Mouse (Mus musculus): Measurements from ENCODE around the gene Rasgef1b. TPM values are rescaled to one million over a fixed set of nuclear protein-coding genes. Genes with fewer than 3 reads are reported as not detected.

Rasgef1b gene
- 14.9 and 16.3 TPM in 2 replicates for polyA plus RNA-seq (2015; fragmentation: Nextera tagmentation; extraction: Ambion mirVana)

- Histone ChIP-seq H3K36me3 (no peaks in the 10 kb centered on the region), H3K9ac (peak within 1 kb of the TSS; percentile 61), H3K4me1 (peaks cover 26% of the 10 kb centered on the region), H3K27ac (peak within 1 kb of the TSS; percentile 59), H3K27me3 (peaks cover 12% of the 10 kb centered on the region; the same call in 1 of the 2 replicates), H3K9me3 (no peaks in the 10 kb centered on the region), H3K4me3 (peak within 1 kb of the TSS; percentile 73), H3K4me2 (peak within 1 kb of the TSS; percentile 97)
- peak; percentile 83 for ATAC-seq (ENCODE audit: borderline replicate concordance, extremely low read depth, low FRiP score, low TSS enrichment)
- under 1% methylated on average over 52 of the region's 53 CpGs for WGBS
These were observed at the start of gene Rasgef1b for GRCm38 (mm10) chr5:99728649-99729212. Rasgef1b (minus strand) TSS chr5:99729065.

- Histone ChIP-seq H3K27me3 (no peaks in the 10 kb centered on the region), H3K36me3 (no peaks in the 10 kb centered on the region), H3K9ac (no peak overlapping the region), H3K4me1 (no peaks in the 10 kb centered on the region), H3K4me2 (no peak overlapping the region), H3K9me3 (no peaks in the 10 kb centered on the region), H3K27ac (no peak overlapping the region), H3K4me3 (no peak overlapping the region)
- ATAC-seq (ENCODE audit: borderline replicate concordance, extremely low read depth, low FRiP score, low TSS enrichment): no peak
- WGBS: 66% methylated on average over 16 of the region's 16 CpGs
These were observed 46.5 kb upstream of the Rasgef1b start for GRCm38 (mm10) chr5:99775342-99775741.

GRCm38 (mm10) chr5:99773265-99773664, 44.4 kb upstream of the Rasgef1b start:
- ATAC-seq (ENCODE audit: borderline replicate concordance, extremely low read depth, low FRiP score, low TSS enrichment): no peak
- Histone ChIP-seq H3K4me3 (no peak overlapping the region), H3K4me2 (no peak overlapping the region), H3K9me3 (no peaks in the 10 kb centered on the region), H3K27ac (no peak overlapping the region), H3K36me3 (no peaks in the 10 kb centered on the region), H3K9ac (no peak overlapping the region), H3K27me3 (no peaks in the 10 kb centered on the region), H3K4me1 (no peaks in the 10 kb centered on the region)
- WGBS: 73% methylated on average over 9 of the region's 9 CpGs

- Histone ChIP-seq H3K27ac (no peak overlapping the region), H3K9ac (no peak overlapping the region), H3K4me3 (no peak overlapping the region), H3K36me3 (no peaks in the 10 kb centered on the region), H3K27me3 (no peaks in the 10 kb centered on the region), H3K9me3 (no peaks in the 10 kb centered on the region), H3K4me1 (no peaks in the 10 kb centered on the region), H3K4me2 (no peak overlapping the region)
- WGBS: 53% methylated on average over 3 of the region's 3 CpGs
- ATAC-seq (ENCODE audit: borderline replicate concordance, extremely low read depth, low FRiP score, low TSS enrichment): no peak
These were observed 35.4 kb upstream of the Rasgef1b start for GRCm38 (mm10) chr5:99764246-99764645.

GRCm38 (mm10) chr5:99758859-99759258, 30.0 kb upstream of the Rasgef1b start:
- H3K9me3 ChIP-seq: no peaks in the 10 kb centered on the region
- 72% methylated on average over 5 of the region's 5 CpGs for WGBS
- no peaks in the 10 kb centered on the region for H3K27me3 ChIP-seq
- H3K36me3 ChIP-seq: no peaks in the 10 kb centered on the region
- no peak overlapping the region for H3K4me3 ChIP-seq
- no peak overlapping the region for H3K27ac ChIP-seq
- H3K4me1 ChIP-seq: no peaks in the 10 kb centered on the region
- H3K4me2 ChIP-seq: no peak overlapping the region
- H3K9ac ChIP-seq: no peak overlapping the region
- ATAC-seq (ENCODE audit: borderline replicate concordance, extremely low read depth, low FRiP score, low TSS enrichment): no peak

GRCm38 (mm10) chr5:99753843-99754242, 25.0 kb upstream of the Rasgef1b start:
- no peak for ATAC-seq (ENCODE audit: borderline replicate concordance, extremely low read depth, low FRiP score, low TSS enrichment)
- WGBS: 77% methylated on average over 12 of the region's 12 CpGs
- no peak overlapping the region for H3K4me2 ChIP-seq
- H3K36me3 ChIP-seq: no peaks in the 10 kb centered on the region
- H3K9ac ChIP-seq: no peak overlapping the region
- no peak overlapping the region for H3K27ac ChIP-seq
- no peaks in the 10 kb centered on the region for H3K27me3 ChIP-seq
- no peaks in the 10 kb centered on the region for H3K9me3 ChIP-seq
- no peaks in the 10 kb centered on the region for H3K4me1 ChIP-seq
- H3K4me3 ChIP-seq: no peak overlapping the region

GRCm38 (mm10) chr5:99753368-99753767, 24.5 kb upstream of the Rasgef1b start:
- Histone ChIP-seq H3K9ac (no peak overlapping the region), H3K4me1 (no peaks in the 10 kb centered on the region), H3K36me3 (no peaks in the 10 kb centered on the region), H3K9me3 (no peaks in the 10 kb centered on the region), H3K27ac (no peak overlapping the region), H3K4me2 (no peak overlapping the region), H3K27me3 (no peaks in the 10 kb centered on the region), H3K4me3 (no peak overlapping the region)
- 55% methylated on average over 13 of the region's 13 CpGs for WGBS
- no peak for ATAC-seq (ENCODE audit: borderline replicate concordance, extremely low read depth, low FRiP score, low TSS enrichment)

- Histone ChIP-seq H3K9me3 (no peaks in the 10 kb centered on the region), H3K4me3 (no peak overlapping the region), H3K9ac (no peak overlapping the region), H3K27ac (no peak overlapping the region), H3K27me3 (no peaks in the 10 kb centered on the region), H3K4me1 (no peaks in the 10 kb centered on the region), H3K4me2 (no peak overlapping the region), H3K36me3 (no peaks in the 10 kb centered on the region)
- no peak for ATAC-seq (ENCODE audit: borderline replicate concordance, extremely low read depth, low FRiP score, low TSS enrichment)
- WGBS: 75% methylated on average over 5 of the region's 5 CpGs
These were observed 23.9 kb upstream of the Rasgef1b start for GRCm38 (mm10) chr5:99752670-99753231.

- Histone ChIP-seq H3K27me3 (no peaks in the 10 kb centered on the region), H3K27ac (no peak overlapping the region), H3K4me1 (no peaks in the 10 kb centered on the region), H3K36me3 (no peaks in the 10 kb centered on the region), H3K4me2 (no peak overlapping the region), H3K9me3 (no peaks in the 10 kb centered on the region), H3K9ac (no peak overlapping the region), H3K4me3 (no peak overlapping the region)
- ATAC-seq (ENCODE audit: borderline replicate concordance, extremely low read depth, low FRiP score, low TSS enrichment): no peak
- 74% methylated on average over 10 of the region's 10 CpGs for WGBS
These were observed 19.6 kb upstream of the Rasgef1b start for GRCm38 (mm10) chr5:99748417-99748816.

GRCm38 (mm10) chr5:99746087-99746486, 17.2 kb upstream of the Rasgef1b start:
- Histone ChIP-seq H3K4me3 (no peak overlapping the region), H3K27ac (no peak overlapping the region), H3K27me3 (no peaks in the 10 kb centered on the region), H3K36me3 (no peaks in the 10 kb centered on the region), H3K9me3 (no peaks in the 10 kb centered on the region), H3K4me2 (no peak overlapping the region), H3K4me1 (no peaks in the 10 kb centered on the region), H3K9ac (no peak overlapping the region)
- 49% methylated on average over 7 of the region's 7 CpGs for WGBS
- ATAC-seq (ENCODE audit: borderline replicate concordance, extremely low read depth, low FRiP score, low TSS enrichment): no peak

- H3K9me3 ChIP-seq: no peaks in the 10 kb centered on the region
- H3K9ac ChIP-seq: no peak overlapping the region
- H3K36me3 ChIP-seq: no peaks in the 10 kb centered on the region
- H3K4me3 ChIP-seq: no peak overlapping the region
- H3K27ac ChIP-seq: no peak overlapping the region
- ATAC-seq (ENCODE audit: borderline replicate concordance, extremely low read depth, low FRiP score, low TSS enrichment): no peak
- no peaks in the 10 kb centered on the region for H3K27me3 ChIP-seq
- WGBS: 84% methylated on average over 7 of the region's 7 CpGs
- H3K4me2 ChIP-seq: no peak overlapping the region
- no peaks in the 10 kb centered on the region for H3K4me1 ChIP-seq
These were observed 14.0 kb upstream of the Rasgef1b start for GRCm38 (mm10) chr5:99742874-99743273.

- ATAC-seq (ENCODE audit: borderline replicate concordance, extremely low read depth, low FRiP score, low TSS enrichment): no peak
- H3K4me3 ChIP-seq: no peak overlapping the region
- H3K27me3 ChIP-seq: no peaks in the 10 kb centered on the region
These were observed 13.2 kb upstream of the Rasgef1b start for GRCm38 (mm10) chr5:99742056-99742455.

More at GRCm38 (mm10) chr5:99742056-99742455, 13.2 kb upstream of the Rasgef1b start:
- no peak overlapping the region for H3K9ac ChIP-seq
- no peak overlapping the region for H3K4me2 ChIP-seq
- H3K36me3 ChIP-seq: no peaks in the 10 kb centered on the region
- no peaks in the 10 kb centered on the region for H3K4me1 ChIP-seq
- H3K9me3 ChIP-seq: no peaks in the 10 kb centered on the region
- WGBS: 47% methylated on average over 8 of the region's 8 CpGs
- H3K27ac ChIP-seq: no peak overlapping the region
